Mouse (Mus musculus) embryonic stem cell, embryonic (primary cell): ENCODE measurements around the gene Kcnq1.

Source experiments
- CTCF ChIA-PET, 4 experiments: fragments of 300-600 bp in 2 of 4; fragments of 350-600 bp in 2 of 4; sonication (Branson Sonifier 250); formaldehyde crosslinking; loops; one replicate each; lab custom pipeline; 2022; ENCODE audit warnings: inconsistent platforms in 2 of 4; lab: Charles Lee
- POLR2A ChIA-PET, 4 experiments: fragments of 300-600 bp in 2 of 4; fragments of 350-600 bp in 2 of 4; sonication (Branson Sonifier 250); formaldehyde crosslinking; loops; one replicate each; lab custom pipeline; 2022; ENCODE audit warnings: antibody characterized with exemption in 4 of 4, inconsistent platforms in 1 of 4; lab: Charles Lee

Kcnq1 gene

GRCm38 (mm10) chr7:143294690-143295355 lies 188.7 kb downstream of the Kcnq1 start:
- CTCF ChIA-PET: no interaction called here
- POLR2A ChIA-PET: interaction anchor here in 3 of 4 experiments (0.8 to 2.4 kb wide), 4 partner anchors 11 to 188 kb away, joined by 3 to 17 read pairs (median 4); no protein-coding TSS in a partner anchor

GRCm38 (mm10) chr7:143295356-143296000 lies 189.3 kb downstream of the Kcnq1 start:
- POLR2A ChIA-PET: interaction anchor here (0.8 to 2.4 kb wide), 16 partner anchors 12 to 528 kb away, joined by 3 to 17 read pairs (median 5); partner anchors contain the start of genes Cd81 (in 1 of the 4) and Nap1l4 (in 1 of the 4)
- CTCF ChIA-PET: interaction anchor here in 2 of 4 experiments (0.6 to 1.7 kb wide), 2 partner anchors 171 to 211 kb away, joined by 3 to 10 read pairs; no protein-coding TSS in a partner anchor

GRCm38 (mm10) chr7:143296001-143296379 lies 189.8 kb downstream of the Kcnq1 start:
- CTCF ChIA-PET: interaction anchor here in 2 of 4 experiments (0.6 to 1.7 kb wide), 2 partner anchors 170 to 210 kb away, joined by 3 to 10 read pairs; no protein-coding TSS in a partner anchor
- POLR2A ChIA-PET: interaction anchor here (0.6 to 2.4 kb wide), 49 partner anchors 8 to 1663 kb away, joined by 3 to 17 read pairs (median 5); partner anchors contain the start of genes Cd81 (in 1 of the 4), Cdkn1c (in 1 of the 4), Nap1l4 (in 1 of the 4) and Tssc4 (in 1 of the 4)

- CTCF ChIA-PET: interaction anchor here in 2 of 4 experiments (0.5 to 1.7 kb wide), 4 partner anchors 170 to 209 kb away, joined by 3 to 10 read pairs (median 3); no protein-coding TSS in a partner anchor
- POLR2A ChIA-PET: interaction anchor here (0.5 to 2.4 kb wide), 76 partner anchors 9 to 1664 kb away, joined by 3 to 17 read pairs (median 5); partner anchors contain the start of genes Cd81 (in 1 of the 4), Cdkn1c (in 1 of the 4), Nap1l4 (in 1 of the 4) and Tssc4 (in 1 of the 4)
Observed at GRCm38 (mm10) chr7:143296384-143296801, 190.2 kb downstream of the Kcnq1 start.

GRCm38 (mm10) chr7:143300037-143300436 lies 193.9 kb downstream of the Kcnq1 start:
- CTCF ChIA-PET: interaction anchor here in 1 of 4 experiments (0.6 to 0.7 kb wide), 2 partner anchors 126 to 756 kb away, joined by 3 read pairs; no protein-coding TSS in a partner anchor

GRCm38 (mm10) chr7:143300681-143301080 lies 194.5 kb downstream of the Kcnq1 start:
- POLR2A ChIA-PET: interaction anchor here in 2 of 4 experiments (0.8 to 3.6 kb wide), 3 partner anchors 9 to 12 kb away, joined by 3 to 17 read pairs (median 3); no protein-coding TSS in a partner anchor
- CTCF ChIA-PET: interaction anchor here in 1 of 4 experiments (0.7 kb wide), 1 partner anchor 756 kb away, joined by 3 read pairs; no protein-coding TSS in a partner anchor

More at GRCm38 (mm10) chr7:143300037-143300436, 193.9 kb downstream of the Kcnq1 start:
- POLR2A ChIA-PET: interaction anchor here in 3 of 4 experiments (0.5 to 3.6 kb wide), 6 partner anchors 8 to 530 kb away, joined by 3 to 17 read pairs (median 4); no protein-coding TSS in a partner anchor

- ChIA-PET CTCF (no interaction called here), POLR2A (interaction anchor here in 2 of 4 experiments (1.7 to 3.6 kb wide), 2 partner anchors 10 to 11 kb away, joined by 4 to 17 read pairs; no protein-coding TSS in a partner anchor)
Observed at GRCm38 (mm10) chr7:143302156-143302555, 196.0 kb downstream of the Kcnq1 start.

- CTCF ChIA-PET: no interaction called here
Observed at GRCm38 (mm10) chr7:143302593-143303238, 196.6 kb downstream of the Kcnq1 start.

GRCm38 (mm10) chr7:143303557-143303956 lies 197.4 kb downstream of the Kcnq1 start:
- POLR2A ChIA-PET: interaction anchor here in 1 of 4 experiments (1.0 kb wide), 1 partner anchor 19 kb away, joined by 3 read pairs; no protein-coding TSS in a partner anchor
- CTCF ChIA-PET: no interaction called here

More at GRCm38 (mm10) chr7:143302593-143303238, 196.6 kb downstream of the Kcnq1 start:
- POLR2A ChIA-PET: interaction anchor here in 2 of 4 experiments (0.5 to 3.6 kb wide), 4 partner anchors 10 to 53 kb away, joined by 3 to 17 read pairs (median 4); no protein-coding TSS in a partner anchor

GRCm38 (mm10) chr7:143305808-143306207 lies 199.6 kb downstream of the Kcnq1 start:
- POLR2A ChIA-PET: interaction anchor here in 3 of 4 experiments (0.7 to 1.8 kb wide), 3 partner anchors 9 to 178 kb away, joined by 5 to 12 read pairs (median 5); no protein-coding TSS in a partner anchor
- CTCF ChIA-PET: no interaction called here

GRCm38 (mm10) chr7:143308001-143308400 lies 201.8 kb downstream of the Kcnq1 start:
- ChIA-PET POLR2A (interaction anchor here in 2 of 4 experiments (0.6 to 1.6 kb wide), 2 partner anchors 12 to 32 kb away, joined by 3 to 6 read pairs; no protein-coding TSS in a partner anchor), CTCF (interaction anchor here in 1 of 4 experiments (0.6 kb wide), 1 partner anchor 413 kb away, joined by 10 read pairs; no protein-coding TSS in a partner anchor)

- ChIA-PET POLR2A (interaction anchor here in 2 of 4 experiments (1.9 to 2.2 kb wide), 2 partner anchors 14 kb away, joined by 6 to 11 read pairs; no protein-coding TSS in a partner anchor), CTCF (interaction anchor here in 1 of 4 experiments (0.9 kb wide), 1 partner anchor 195 kb away, joined by 3 read pairs; no protein-coding TSS in a partner anchor)
Observed at GRCm38 (mm10) chr7:143310311-143310710, 204.1 kb downstream of the Kcnq1 start.

- ChIA-PET CTCF (no interaction called here), POLR2A (interaction anchor here in 1 of 4 experiments (1.9 kb wide), 1 partner anchor 14 kb away, joined by 6 read pairs; no protein-coding TSS in a partner anchor)
Observed at GRCm38 (mm10) chr7:143310847-143311246, 204.7 kb downstream of the Kcnq1 start.

- POLR2A ChIA-PET: no interaction called here
- CTCF ChIA-PET: no interaction called here
Observed at GRCm38 (mm10) chr7:143311471-143311870, 205.3 kb downstream of the Kcnq1 start.

GRCm38 (mm10) chr7:143313572-143314319 lies 207.6 kb downstream of the Kcnq1 start:
- ChIA-PET CTCF (no interaction called here), POLR2A (interaction anchor here in 1 of 4 experiments (1.8 kb wide), 1 partner anchor 17 kb away, joined by 5 read pairs; no protein-coding TSS in a partner anchor)

- ChIA-PET POLR2A (no interaction called here), CTCF (no interaction called here)
Observed at GRCm38 (mm10) chr7:143318512-143318911, 212.3 kb downstream of the Kcnq1 start.

- POLR2A ChIA-PET: interaction anchor here in 1 of 4 experiments (1.6 kb wide), 1 partner anchor 12 kb away, joined by 3 read pairs; no protein-coding TSS in a partner anchor
- CTCF ChIA-PET: no interaction called here
Observed at GRCm38 (mm10) chr7:143320367-143320766, 214.2 kb downstream of the Kcnq1 start.
